Mouse (Mus musculus): ENCODE data around the gene Scly. TPM values are rescaled to one million over a fixed set of nuclear protein-coding genes. Genes with fewer than 3 reads are reported as not detected.

Gene Scly
- 10 to 100 TPM; 25.1 to 25.7 TPM for total RNA-seq (2023)

GRCm38 (mm10) chr1:91297799-91298744 is at the start of gene Scly:
Gene Scly, plus strand, starts transcription at chr1:91298338.

GRCm38 (mm10) chr1:91249564-91250414 is 48.3 kb upstream of the Scly start, which contains the start of gene Ube2f:
Gene Ube2f, plus strand, starts transcription at chr1:91250304.

GRCm38 (mm10) chr1:91321760-91322438 is 23.8 kb downstream of the Scly start, which contains the start of gene Espnl:
Gene Espnl, plus strand, starts transcription at chr1:91322075.

GRCm38 (mm10) chr1:91350841-91351240 is 52.7 kb downstream of the Scly start, which contains the start of gene Klhl30:
Gene Klhl30, plus strand, starts transcription at chr1:91351016.

DNA sequence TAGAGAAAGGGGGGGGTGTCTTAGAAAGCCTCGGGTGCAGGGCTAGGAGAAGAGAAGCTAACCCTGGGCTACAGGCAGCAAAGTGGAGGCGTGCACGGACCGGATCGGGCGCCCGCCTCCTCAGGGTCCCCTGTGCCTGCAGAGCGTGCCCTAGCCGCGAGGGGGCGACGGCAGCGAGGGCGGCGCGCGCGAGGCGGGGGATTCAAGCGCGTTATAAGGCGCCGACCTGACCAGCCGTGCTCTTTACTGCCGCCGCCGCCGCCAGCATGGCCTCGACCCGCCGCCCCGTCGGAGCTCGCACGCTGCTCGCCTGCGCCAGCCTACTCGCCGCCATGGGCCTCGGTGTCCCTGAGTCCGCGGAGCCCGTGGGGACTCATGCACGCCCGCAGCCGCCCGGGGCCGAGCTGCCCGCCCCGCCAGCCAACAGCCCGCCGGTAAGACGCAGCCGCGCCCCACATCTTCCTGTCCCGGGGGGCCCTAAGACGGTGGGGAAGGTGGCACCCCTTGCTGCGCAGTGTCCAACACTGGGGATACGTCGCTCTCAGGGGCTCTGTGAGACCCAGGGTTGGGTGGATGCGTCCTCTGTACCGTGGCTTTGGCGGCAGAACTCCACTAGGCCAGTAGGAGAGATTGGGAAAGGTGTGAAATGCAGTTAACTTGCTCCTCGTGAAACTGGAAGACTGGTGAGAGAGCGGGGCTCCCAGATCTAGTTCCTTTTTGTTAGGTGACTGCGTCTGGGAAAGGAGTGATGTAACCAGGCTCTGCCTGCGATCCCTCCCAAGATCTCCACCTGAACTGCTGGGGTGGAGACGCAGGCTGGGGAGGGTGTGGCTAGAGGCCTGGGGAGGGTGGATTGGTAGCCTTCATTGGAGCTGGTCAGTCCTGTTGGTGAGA is 68.3 kb downstream of the Scly start, which contains the start of gene Erfe:
Gene Erfe, plus strand, starts transcription at position 216 of the 894 bp plus-strand sequence.

Other genes starting within 250 kb of the Scly start
- gene Rbm44, start 153.2 kb upstream of the Scly start, total RNA-seq (2023): 1 to 10 TPM; 3.1 to 3.2 TPM
- gene Ramp1, start 118.5 kb upstream of the Scly start, total RNA-seq (2023): 10 to 100 TPM; 24.1 to 29.0 TPM
- gene Ube2f, start 48.0 kb upstream of the Scly start, total RNA-seq (2023): 10 to 100 TPM; 59.3 to 62.2 TPM
- gene Espnl, start 23.7 kb downstream of the Scly start, total RNA-seq (2023): under 1 TPM; 0.23 to 0.27 TPM
- not detected for gene Klhl30, start 52.7 kb downstream of the Scly start, total RNA-seq (2023)
- gene Erfe, start 68.1 kb downstream of the Scly start, total RNA-seq (2023): not detected
- 100 to 1,000 TPM; 121 to 128 TPM for gene Ilkap, start 100.5 kb downstream of the Scly start, total RNA-seq (2023)
- gene Hes6, start 115.7 kb downstream of the Scly start, total RNA-seq (2023): 10 to 100 TPM; 34.4 to 37.5 TPM
- 10 to 100 TPM in 1 of 2 experiments, 1 to 10 TPM in 1; 8.0 to 13.3 TPM for gene Per2, start 161.0 kb downstream of the Scly start, total RNA-seq (2023)
- gene Traf3ip1, start 196.3 kb downstream of the Scly start, total RNA-seq (2023): 1 to 10 TPM; 6.8 to 9.5 TPM
- 10 to 100 TPM in 1 of 2 experiments, 1 to 10 TPM in 1; 8.8 to 10.3 TPM for gene Asb1, start 242.2 kb downstream of the Scly start, total RNA-seq (2023)

Data from T-cell, adult 66 days (primary cell).